Mouse (Mus musculus): ENCODE results near the gene Smim8. TPM values are rescaled to one million over a fixed set of nuclear protein-coding genes. Genes with fewer than 3 reads are reported as not detected.
A peak's percentile ranks its signal among the peaks of the same experiment; 100 is the strongest.
"Not testable (repeated sequence)": the region's sequence is repeated elsewhere in the genome, so short reads cannot be mapped to it uniquely, and the experiment has no call there.

The Smim8 gene
- total and polyA plus RNA-seq, 2 experiments, result 2.6 to 25.8 TPM

GRCm38 (mm10) chr4:34771652-34772371 lies 6.4 kb downstream of the Smim8 start:
- no peak overlapping the region for H3K27ac ChIP-seq (replicated peaks; ENCODE audit: insufficient read depth, low read depth, low read length)
- 56% methylated on average over 8 of the region's 8 CpGs for WGBS
- no peak for DNase-seq (ENCODE audit: extremely low read depth, low read depth, low spot score)

GRCm38 (mm10) chr4:34756163-34756562 lies 22.1 kb downstream of the Smim8 start, which contains the start of gene Gm136:
Gene Gm136, minus strand, starts transcription at chr4:34756263.
- WGBS, result 87% methylated on average over 1 of the region's 1 CpGs
- Histone ChIP-seq H3K27ac (replicated peaks; ENCODE audit: insufficient read depth, low read depth, low read length) (no peak within 1 kb of the TSS), H3K9ac (ENCODE audit: low read depth, low read length) (no peak within 1 kb of the TSS), H3K79me2 (ENCODE audit: control insufficient read depth, insufficient read depth, low read length) (no peaks in the 10 kb centered on the region), H3K4me1 (ENCODE audit: control insufficient read depth, insufficient read depth, low read length) (no peaks in the 10 kb centered on the region), H3K4me3 (ENCODE audit: insufficient read depth, low read depth, low read length) (no peak within 1 kb of the TSS), H3K27me3 (ENCODE audit: control insufficient read depth, insufficient read depth, low read length) (no peaks in the 10 kb centered on the region), H3K36me3 (ENCODE audit: control insufficient read depth, insufficient read depth, low read length) (no peaks in the 10 kb centered on the region)
- TF ChIP-seq CTCF (IDR thresholded peaks at IDR 0.05; ENCODE audit: low read depth, low read length), result no peak
- TF ChIP-seq POLR2A (IDR thresholded peaks at IDR 0.05; ENCODE audit: extremely low read depth, insufficient read depth, low read length), result no peak
- no peak for DNase-seq (ENCODE audit: extremely low read depth, low read depth, low spot score)

More at GRCm38 (mm10) chr4:34771652-34772371, 6.4 kb downstream of the Smim8 start:
- no peak overlapping the region for H3K9ac ChIP-seq (ENCODE audit: low read depth, low read length)
- no peak overlapping the region for H3K4me3 ChIP-seq (ENCODE audit: insufficient read depth, low read depth, low read length)
- no peaks in the 10 kb centered on the region; the same call in 1 of the 2 replicates for H3K4me1 ChIP-seq (ENCODE audit: control insufficient read depth, insufficient read depth, low read length)
- H3K36me3 ChIP-seq (ENCODE audit: control insufficient read depth, insufficient read depth, low read length), result peaks cover 19% of the 10 kb centered on the region
- TF ChIP-seq POLR2A (IDR thresholded peaks at IDR 0.05; ENCODE audit: extremely low read depth, insufficient read depth, low read length) (no peak), CTCF (IDR thresholded peaks at IDR 0.05; ENCODE audit: low read depth, low read length) (no peak)
- H3K79me2 ChIP-seq (ENCODE audit: control insufficient read depth, insufficient read depth, low read length), result no peaks in the 10 kb centered on the region
- no peaks in the 10 kb centered on the region for H3K27me3 ChIP-seq (ENCODE audit: control insufficient read depth, insufficient read depth, low read length)

DNA sequence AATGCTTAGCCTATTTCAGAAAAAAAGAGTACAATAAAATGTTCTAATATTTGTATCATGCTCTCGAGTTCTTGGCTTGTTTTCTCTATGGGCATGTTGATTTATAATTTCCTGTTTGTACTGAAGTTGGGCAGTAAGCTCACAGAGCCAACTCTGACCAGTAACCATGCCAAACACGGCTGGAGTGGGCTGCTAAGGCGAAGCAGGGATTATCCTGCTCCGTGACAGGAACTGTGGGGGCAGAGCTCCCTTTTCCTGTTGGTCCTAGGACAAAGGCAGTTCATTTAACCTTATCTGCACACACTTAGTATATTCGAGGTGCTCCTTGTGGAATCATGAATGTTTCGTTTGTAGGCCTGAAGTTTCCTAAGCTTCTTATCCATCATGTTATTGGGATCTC lies 29.0 kb downstream of the Smim8 start:
- Histone ChIP-seq H3K79me2 (ENCODE audit: control insufficient read depth, insufficient read depth, low read length) (no peaks in the 10 kb centered on the region), H3K36me3 (ENCODE audit: control insufficient read depth, insufficient read depth, low read length) (no peaks in the 10 kb centered on the region), H3K27ac (replicated peaks; ENCODE audit: insufficient read depth, low read depth, low read length) (no peak overlapping the region), H3K9ac (ENCODE audit: low read depth, low read length) (no peak overlapping the region), H3K27me3 (ENCODE audit: control insufficient read depth, insufficient read depth, low read length) (no peaks in the 10 kb centered on the region), H3K4me1 (ENCODE audit: control insufficient read depth, insufficient read depth, low read length) (no peaks in the 10 kb centered on the region), H3K4me3 (ENCODE audit: insufficient read depth, low read depth, low read length) (no peak overlapping the region)
- TF ChIP-seq CTCF (IDR thresholded peaks at IDR 0.05; ENCODE audit: low read depth, low read length) (no peak), POLR2A (IDR thresholded peaks at IDR 0.05; ENCODE audit: extremely low read depth, insufficient read depth, low read length) (no peak)
- DNase-seq (ENCODE audit: extremely low read depth, low read depth, low spot score), result no peak
- WGBS, result 57% methylated on average over 6 of the region's 6 CpGs

DNA sequence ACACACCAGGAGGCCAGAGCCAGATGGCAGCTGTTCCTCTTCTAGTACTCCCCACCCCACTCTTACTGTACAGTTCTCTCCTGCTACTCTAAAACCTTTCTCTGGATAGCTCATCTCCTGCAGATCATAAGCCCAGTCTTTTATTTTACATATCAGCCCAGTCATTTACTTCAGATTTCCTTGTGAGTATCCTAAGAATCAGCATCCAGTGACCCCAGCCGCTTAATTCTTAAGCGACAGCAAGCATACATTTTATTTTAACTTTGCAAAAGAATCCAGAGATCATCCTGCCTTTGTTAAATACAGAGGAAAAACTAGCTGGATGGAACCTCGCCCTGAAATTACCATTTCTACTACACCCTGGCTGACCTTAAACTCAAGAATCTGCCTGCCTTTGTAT lies 43.8 kb downstream of the Smim8 start:
- H3K4me3 ChIP-seq (ENCODE audit: insufficient read depth, low read depth, low read length), result no peak overlapping the region
- DNase-seq (ENCODE audit: extremely low read depth, low read depth, low spot score), result no peak
- no peak overlapping the region for H3K9ac ChIP-seq (ENCODE audit: low read depth, low read length)
- no peaks in the 10 kb centered on the region for H3K79me2 ChIP-seq (ENCODE audit: control insufficient read depth, insufficient read depth, low read length)
- 75% methylated on average over 3 of the region's 3 CpGs for WGBS
- H3K36me3 ChIP-seq (ENCODE audit: control insufficient read depth, insufficient read depth, low read length), result no peaks in the 10 kb centered on the region
- H3K4me1 ChIP-seq (ENCODE audit: control insufficient read depth, insufficient read depth, low read length), result peaks cover 5% of the 10 kb centered on the region
- no peak overlapping the region for H3K27ac ChIP-seq (replicated peaks; ENCODE audit: insufficient read depth, low read depth, low read length)
- 0 out of 2 replicates have a peak, but pooled peaks cover 3% of the 10 kb centered on the region for H3K27me3 ChIP-seq (ENCODE audit: control insufficient read depth, insufficient read depth, low read length)
- no peak for TF ChIP-seq POLR2A (IDR thresholded peaks at IDR 0.05; ENCODE audit: extremely low read depth, insufficient read depth, low read length)

DNA sequence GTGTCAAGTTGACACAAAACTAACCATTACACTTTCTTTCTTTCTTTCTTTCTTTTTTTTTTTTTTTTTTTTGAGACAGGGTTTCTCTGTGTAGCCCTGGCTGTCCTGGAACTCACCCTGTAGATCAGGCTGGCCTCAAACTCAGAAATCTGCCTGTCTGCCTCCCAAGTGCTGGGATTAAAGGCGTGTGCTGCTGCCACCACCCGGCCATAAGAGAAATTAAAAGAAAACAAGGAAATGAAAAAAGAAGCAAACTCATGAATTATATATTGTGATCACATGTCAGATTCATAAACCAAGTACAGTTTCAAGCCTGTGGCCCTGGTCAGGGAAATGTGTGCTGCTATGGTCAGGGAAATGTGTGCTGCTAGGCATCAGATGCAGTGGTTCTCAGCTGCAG lies 44.8 kb downstream of the Smim8 start:
- WGBS, result 36% methylated on average over 2 of the region's 2 CpGs
- H3K36me3 ChIP-seq (ENCODE audit: control insufficient read depth, insufficient read depth, low read length); H3K79me2 ChIP-seq (ENCODE audit: control insufficient read depth, insufficient read depth, low read length); H3K27me3 ChIP-seq (ENCODE audit: control insufficient read depth, insufficient read depth, low read length); DNase-seq (ENCODE audit: extremely low read depth, low read depth, low spot score); H3K9ac ChIP-seq (ENCODE audit: low read depth, low read length); H3K27ac ChIP-seq (replicated peaks; ENCODE audit: insufficient read depth, low read depth, low read length); H3K4me1 ChIP-seq (ENCODE audit: control insufficient read depth, insufficient read depth, low read length); H3K4me3 ChIP-seq (ENCODE audit: insufficient read depth, low read depth, low read length): not testable (repeated sequence)
- peak; percentile 25; the same call in 1 of the 2 replicates for TF ChIP-seq CTCF (IDR thresholded peaks at IDR 0.05; ENCODE audit: low read depth, low read length)

- Histone ChIP-seq H3K27ac (replicated peaks; ENCODE audit: insufficient read depth, low read depth, low read length) (no peak within 1 kb of the TSS), H3K9ac (ENCODE audit: low read depth, low read length) (peak within 1 kb of the TSS; percentile 50; the same call in 1 of the 2 replicates), H3K79me2 (ENCODE audit: control insufficient read depth, insufficient read depth, low read length) (no peaks in the 10 kb centered on the region), H3K4me3 (ENCODE audit: insufficient read depth, low read depth, low read length) (peak within 1 kb of the TSS; percentile 60), H3K4me1 (ENCODE audit: control insufficient read depth, insufficient read depth, low read length) (peaks cover 5% of the 10 kb centered on the region), H3K27me3 (ENCODE audit: control insufficient read depth, insufficient read depth, low read length) (0 out of 2 replicates have a peak, but pooled peaks cover 4% of the 10 kb centered on the region), H3K36me3 (ENCODE audit: control insufficient read depth, insufficient read depth, low read length) (no peaks in the 10 kb centered on the region)
- WGBS, result under 1% methylated on average over 38 of the region's 38 CpGs
- TF ChIP-seq POLR2A (IDR thresholded peaks at IDR 0.05; ENCODE audit: extremely low read depth, insufficient read depth, low read length) (no peak), CTCF (IDR thresholded peaks at IDR 0.05; ENCODE audit: low read depth, low read length) (no peak)
- DNase-seq (ENCODE audit: extremely low read depth, low read depth, low spot score), result peak; percentile 18
These were observed 48.3 kb downstream of the Smim8 start, which contains the start of gene Cfap206 for GRCm38 (mm10) chr4:34729851-34730341. Gene Cfap206, minus strand, starts transcription at chr4:34730206.

GRCm38 (mm10) chr4:34725710-34726109 lies 52.5 kb downstream of the Smim8 start:
- not testable (repeated sequence) for DNase-seq (ENCODE audit: extremely low read depth, low read depth, low spot score)
- WGBS, result 93% methylated on average over 3 of the region's 3 CpGs

More at GRCm38 (mm10) chr4:34725710-34726109, 52.5 kb downstream of the Smim8 start:
- H3K4me1 ChIP-seq (ENCODE audit: control insufficient read depth, insufficient read depth, low read length); H3K9ac ChIP-seq (ENCODE audit: low read depth, low read length); H3K27me3 ChIP-seq (ENCODE audit: control insufficient read depth, insufficient read depth, low read length); H3K36me3 ChIP-seq (ENCODE audit: control insufficient read depth, insufficient read depth, low read length); H3K27ac ChIP-seq (replicated peaks; ENCODE audit: insufficient read depth, low read depth, low read length); H3K79me2 ChIP-seq (ENCODE audit: control insufficient read depth, insufficient read depth, low read length); H3K4me3 ChIP-seq (ENCODE audit: insufficient read depth, low read depth, low read length): not testable (repeated sequence)
